Mouse (Mus musculus): ENCODE data around the gene Aaed1. TPM values are rescaled to one million over a fixed set of nuclear protein-coding genes. Genes with fewer than 3 reads are reported as not detected.

The Aaed1 gene
- polyA plus RNA-seq, 2 experiments from 2014 or later = 9.0 to 13.8 TPM

GRCm38 (mm10) chr13:64248775-64249524 lies 63.6 kb downstream of the Aaed1 start:
- peak; percentile 84 for ATAC-seq

GRCm38 (mm10) chr13:64248161-64248774 lies 64.2 kb downstream of the Aaed1 start:
- peak; percentile 91 for ATAC-seq

DNA sequence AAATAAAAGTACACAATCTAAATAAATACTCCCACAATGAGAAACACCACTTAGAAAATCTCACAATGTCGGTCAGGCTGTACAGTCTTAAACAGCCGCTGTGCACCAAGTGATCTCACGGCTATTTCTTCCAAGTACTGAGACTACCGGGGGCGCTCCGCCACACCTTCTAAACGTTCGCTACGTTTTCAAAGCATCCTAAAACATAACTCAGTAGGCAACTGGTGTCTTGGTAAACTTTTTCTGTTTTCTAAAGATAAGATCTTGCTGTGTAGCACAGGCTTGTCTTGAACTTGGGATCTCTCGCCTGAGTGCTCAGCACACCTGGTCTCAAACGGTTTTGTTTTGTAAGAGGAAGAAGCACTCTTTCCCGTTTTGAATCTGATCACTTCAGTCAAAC lies 66.4 kb downstream of the Aaed1 start:
- no peak for ATAC-seq

- ATAC-seq = no peak
These were observed 67.7 kb downstream of the Aaed1 start for GRCm38 (mm10) chr13:64244685-64245261.

DNA sequence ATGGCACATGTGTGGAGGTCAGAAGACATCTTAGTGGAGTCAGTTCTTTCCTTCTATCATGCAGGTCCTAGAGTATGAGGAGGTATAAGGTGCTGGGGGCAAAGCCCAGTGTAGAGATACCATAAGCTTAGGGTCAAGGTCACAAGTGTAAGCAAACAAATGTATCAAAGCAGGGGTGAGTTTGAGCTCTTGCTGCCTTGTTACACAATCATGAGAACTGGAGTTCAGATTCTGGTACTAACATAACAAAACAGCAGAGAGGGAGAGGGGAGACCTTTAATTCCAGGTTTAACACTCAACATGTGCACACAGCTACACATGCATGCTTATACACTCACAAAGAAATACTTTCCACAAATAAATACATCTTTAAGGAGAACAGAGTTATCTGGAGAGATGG lies 69.8 kb downstream of the Aaed1 start:
- no peak for ATAC-seq

GRCm38 (mm10) chr13:64240626-64241025 lies 71.9 kb downstream of the Aaed1 start:
- ATAC-seq = peak; percentile 50

GRCm38 (mm10) chr13:64237681-64238157 lies 74.8 kb downstream of the Aaed1 start:
- no peak for ATAC-seq

DNA sequence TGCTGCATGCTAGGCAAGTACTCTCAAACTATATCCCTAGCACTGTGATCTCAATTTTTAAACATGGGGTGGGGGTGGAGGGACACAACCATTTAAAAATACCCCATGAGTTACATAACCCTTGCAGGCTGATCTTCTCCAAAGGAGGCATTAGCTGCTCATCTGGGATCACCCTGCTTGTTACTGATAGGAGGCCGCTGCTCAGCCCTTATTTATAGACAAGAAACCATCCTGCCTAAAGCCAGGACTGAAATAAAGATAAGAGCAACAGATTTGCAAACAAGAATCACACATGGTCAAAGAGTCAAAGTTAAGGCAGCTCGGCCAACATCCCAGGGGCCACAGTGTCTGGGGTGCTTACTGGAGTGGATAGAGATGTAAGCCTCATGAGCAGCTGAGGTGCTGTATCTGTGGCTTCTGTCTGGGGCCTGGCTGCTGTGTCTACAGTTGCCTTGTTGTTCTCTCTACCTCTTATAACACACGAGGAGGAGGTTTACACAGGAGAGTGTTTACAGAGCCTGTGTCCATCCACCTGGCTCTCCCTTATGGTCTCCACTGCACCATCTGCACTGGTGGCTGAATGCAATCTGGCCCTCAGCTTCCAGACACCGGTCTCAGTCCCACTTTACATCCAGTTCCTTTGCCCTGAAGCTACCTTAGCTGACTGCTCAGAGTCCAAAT lies 75.4 kb downstream of the Aaed1 start:
- ATAC-seq = no peak

DNA sequence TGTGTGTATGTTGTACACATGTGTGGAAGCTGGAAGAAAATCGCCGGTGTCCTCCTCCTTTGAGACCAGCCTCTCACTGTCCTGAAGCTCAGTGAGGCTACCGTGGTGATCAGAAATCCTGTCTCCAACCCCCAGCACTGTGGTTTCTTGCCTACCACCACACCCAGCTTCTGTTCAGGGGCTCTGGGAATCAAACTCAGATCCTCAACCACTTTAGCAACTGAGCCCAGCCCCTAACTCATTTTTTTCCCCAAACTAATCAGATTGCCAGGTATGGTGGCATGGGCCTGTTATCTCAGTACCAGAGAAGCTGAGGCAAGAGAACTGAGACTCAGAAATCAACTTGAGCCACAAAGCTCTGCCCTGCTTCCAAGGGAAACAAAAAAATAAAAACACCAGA lies 76.7 kb downstream of the Aaed1 start:
- ATAC-seq = no peak

- no peak for ATAC-seq
These were observed 77.3 kb downstream of the Aaed1 start for GRCm38 (mm10) chr13:64235062-64235715.

- ATAC-seq = no peak
These were observed 79.4 kb downstream of the Aaed1 start for GRCm38 (mm10) chr13:64233139-64233538.

DNA sequence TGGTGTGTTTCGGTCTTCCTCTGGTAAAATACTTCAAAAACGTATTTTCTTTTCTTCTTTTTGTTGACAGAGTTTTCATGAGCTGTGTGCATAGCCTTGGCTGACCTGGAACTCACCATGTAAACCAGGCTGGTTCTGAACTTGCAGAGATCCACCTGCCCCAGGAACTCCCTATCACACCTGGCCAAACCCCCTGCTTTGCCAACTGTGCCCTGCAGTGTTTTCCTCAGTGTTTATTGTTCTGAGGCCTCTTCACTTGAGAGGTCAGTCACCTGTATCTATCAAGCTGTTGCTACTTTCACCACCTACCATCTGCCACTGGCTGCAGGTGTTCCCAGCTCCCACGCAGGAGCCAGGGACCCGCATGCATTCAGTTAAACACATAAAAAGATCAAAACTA lies 85.8 kb downstream of the Aaed1 start:
- ATAC-seq = no peak

DNA sequence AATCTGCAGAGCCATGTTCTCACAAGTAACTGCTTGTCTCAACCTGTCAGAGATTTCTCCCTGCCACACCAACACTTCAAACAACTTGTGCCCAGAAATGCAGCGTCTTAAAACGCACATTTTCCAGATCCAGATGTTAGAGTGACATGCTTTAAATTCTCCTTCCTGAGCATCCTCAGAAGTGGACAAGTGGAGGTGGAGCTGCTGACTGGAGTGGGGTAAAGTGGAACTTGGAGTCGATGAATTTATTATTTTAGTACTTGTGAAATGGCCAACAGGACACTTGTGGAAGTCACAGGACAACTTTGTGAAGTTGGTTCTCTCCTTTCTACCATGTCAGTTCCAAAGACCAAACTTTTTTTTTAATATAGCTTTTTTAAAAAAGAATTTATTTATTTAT lies 86.8 kb downstream of the Aaed1 start:
- ATAC-seq = no peak

Other genes starting within 250 kb of the Aaed1 start
- not detected for gene Hsd17b3, start 223.5 kb downstream of the Aaed1 start, polyA plus RNA-seq (2017; shearing (Covaris generic))
- 10 to 100 TPM; 29.7 to 47.5 TPM for gene Slc35d2, start 183.3 kb downstream of the Aaed1 start, polyA plus RNA-seq (2017; shearing (Covaris generic))
- 10 to 100 TPM; 10.7 to 16.1 TPM for gene Zfp367, start 159.5 kb downstream of the Aaed1 start, polyA plus RNA-seq (2017; shearing (Covaris generic))
- 1 to 10 TPM; 1.8 to 5.1 TPM for gene Habp4, start 150.9 kb downstream of the Aaed1 start, polyA plus RNA-seq (2017; shearing (Covaris generic))
- 10 to 100 TPM; 10.3 to 10.4 TPM for gene Cdc14b, start 37.4 kb downstream of the Aaed1 start, polyA plus RNA-seq (2017; shearing (Covaris generic))
- 1 to 10 TPM; 3.8 to 4.2 TPM for gene Ctsl, start 58.2 kb upstream of the Aaed1 start, polyA plus RNA-seq (2017; shearing (Covaris generic))
- 1 to 10 TPM; 3.7 to 3.8 TPM for gene Cdk20, start 119.6 kb upstream of the Aaed1 start, polyA plus RNA-seq (2017; shearing (Covaris generic))
- gene Fam240b, start 185.1 kb upstream of the Aaed1 start, polyA plus RNA-seq (2017; shearing (Covaris generic)) = not detected

Data from activated CD4-positive, CD25-positive, alpha-beta regulatory T cell, adult 4 months (primary cell).